In the genomic region with DNA sequence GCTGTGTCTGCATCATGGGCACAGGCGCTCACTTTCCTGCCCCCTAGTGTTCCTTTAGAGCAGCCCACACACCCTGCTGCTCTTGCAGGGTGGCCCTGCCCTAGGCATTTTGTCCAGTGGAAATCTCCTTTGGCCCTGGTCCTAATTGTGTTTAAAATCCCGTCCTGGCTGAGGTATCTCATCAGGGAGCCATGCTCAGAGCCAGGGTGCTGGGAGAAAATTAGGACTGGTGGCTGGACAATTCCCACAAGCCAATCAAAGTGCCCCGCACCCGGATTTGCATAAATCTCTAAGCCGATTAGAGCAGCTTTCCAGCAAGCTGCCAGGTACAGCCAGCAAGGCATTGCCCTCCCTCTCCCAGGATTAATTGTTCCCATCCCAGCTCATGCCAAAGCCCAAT, we compare ENCODE assay signal across 14 mouse cellular contexts.
DNase-seq lines count a peak whose midpoint lies in the region; ATAC-seq and TF ChIP-seq lines count a peak whose summit lies in the region.
"Had no signal": no experiment of that assay in that cellular context is flagged by ENCODE, and none has a peak within 500 bp of the region (broad histone marks: within the 10 kb centered on the region; RNA-seq: fewer than 3 reads in every experiment).

No protein-coding gene starts in this region.

- H3K27me3 ChIP-seq in E14TG2a.4 (ENCODE audit: insufficient read depth, low read length), result peaks cover 53% of the 10 kb centered on the region
- H3K27me3 ChIP-seq in forebrain, embryonic 12.5 days, result peaks cover 35% of the 10 kb centered on the region
- no peaks in the 10 kb centered on the region for H3K27me3 ChIP-seq in midbrain, embryonic 14.5 days (ENCODE audit: control insufficient read depth, insufficient read depth, low read length)
- H3K27me3 ChIP-seq: liver, embryonic 13.5 days; Patski had no signal

- H3K36me3 ChIP-seq in E14TG2a.4 (ENCODE audit: insufficient read depth, low read length), result no peaks in the 10 kb centered on the region
- H3K36me3 ChIP-seq in forebrain, embryonic 12.5 days (replicated peaks), result no peaks in the 10 kb centered on the region
- H3K36me3 ChIP-seq in midbrain, embryonic 14.5 days (ENCODE audit: control insufficient read depth, insufficient read depth, low read length), result no peaks in the 10 kb centered on the region
- H3K36me3 ChIP-seq: heart, embryonic 10.5 days; liver, embryonic 13.5 days had no signal

- H3K9ac ChIP-seq in forebrain, embryonic 12.5 days, result no peak overlapping the region
- no peak overlapping the region for H3K9ac ChIP-seq in midbrain, embryonic 14.5 days (replicated peaks; ENCODE audit: low read length)
- H3K9ac ChIP-seq: liver, embryonic 13.5 days had no signal

- no peak for DNase-seq in gastrocnemius, adult 2 months
- DNase-seq in gastrocnemius, postnatal 36 days, result no peak
- peak; percentile 80 for DNase-seq in midbrain, embryonic 14.5 days
- DNase-seq in frontal cortex, postnatal 14 days (ENCODE audit: low spot score in 2 of 2), result no peak
- DNase-seq in adrenal gland, postnatal 4 days (ENCODE audit: low spot score in 2 of 2), result no peak
- no peak for DNase-seq in thymus, adult 18-20 months
- DNase-seq: adrenal gland, postnatal 10 days; kidney, postnatal 25 days; liver, embryonic 13.5 days had no signal

- no peak overlapping the region for H3K27ac ChIP-seq in gastrocnemius, adult 2 months
- H3K27ac ChIP-seq in forebrain, embryonic 12.5 days, result no peak overlapping the region
- peak overlapping the region; percentile 55; the same call in 1 of the 2 replicates for H3K27ac ChIP-seq in midbrain, embryonic 14.5 days (replicated peaks; ENCODE audit: low read depth, low read length)
- H3K27ac ChIP-seq: heart, embryonic 10.5 days; liver, embryonic 13.5 days; macrophage had no signal

- ATAC-seq in forebrain, embryonic 12.5 days (ENCODE audit: low FRiP score), result peak; percentile 53
- peak; percentile 44 for ATAC-seq in midbrain, embryonic 14.5 days (ENCODE audit: low FRiP score, low TSS enrichment)
- ATAC-seq: Patski had no signal

- peaks cover 30% of the 10 kb centered on the region for H3K4me1 ChIP-seq in E14TG2a.4 (replicated peaks; ENCODE audit: low read depth, low read length)
- peaks cover 34% of the 10 kb centered on the region for H3K4me1 ChIP-seq in forebrain, embryonic 12.5 days
- peaks cover 33% of the 10 kb centered on the region for H3K4me1 ChIP-seq in midbrain, embryonic 14.5 days (ENCODE audit: control insufficient read depth, insufficient read depth, low read length)
- H3K4me1 ChIP-seq: heart, embryonic 10.5 days; liver, embryonic 13.5 days had no signal

- 0 out of 2 replicates have a peak, but pooled peaks have one; percentile 18 for TF ChIP-seq CTCF in gastrocnemius, adult 2 months (IDR thresholded peaks at IDR 0.05)
- TF ChIP-seq CTCF in E14TG2a.4 (conservative IDR thresholded peaks at IDR 0.05; ENCODE audit: low read length), result peak; percentile 11; the same call in 1 of the 2 replicates

- intact Hi-C loops in gastrocnemius, adult 2 months (cut with DNase I), result no loop called here
- intact Hi-C loops in gastrocnemius, postnatal 36 days (cut with DNase I), result no loop called here

- H3K4me2 ChIP-seq in forebrain, embryonic 12.5 days, result no peak overlapping the region
- H3K4me2 ChIP-seq in midbrain, embryonic 14.5 days (ENCODE audit: low read length), result no peak overlapping the region
- H3K4me2 ChIP-seq: liver, embryonic 13.5 days had no signal

- no peaks in the 10 kb centered on the region for H3K9me3 ChIP-seq in E14TG2a.4 (ENCODE audit: low read length)
- no peaks in the 10 kb centered on the region for H3K9me3 ChIP-seq in forebrain, embryonic 12.5 days
- no peaks in the 10 kb centered on the region for H3K9me3 ChIP-seq in midbrain, embryonic 14.5 days (ENCODE audit: control insufficient read depth, low read length)
- H3K9me3 ChIP-seq: heart, embryonic 10.5 days; liver, embryonic 13.5 days had no signal

- WGBS in forebrain, embryonic 12.5 days, result 3% methylated on average over 5 of the region's 5 CpGs
- WGBS in midbrain, embryonic 14.5 days, result 7% methylated on average over 5 of the region's 5 CpGs

- H3K4me3 ChIP-seq in gastrocnemius, adult 2 months, result no peak overlapping the region
- no peak overlapping the region for H3K4me3 ChIP-seq in E14TG2a.4 (replicated peaks; ENCODE audit: low read length)
- H3K4me3 ChIP-seq in forebrain, embryonic 12.5 days (replicated peaks), result no peak overlapping the region
- H3K4me3 ChIP-seq in midbrain, embryonic 14.5 days (replicated peaks; ENCODE audit: low read depth, low read length), result no peak overlapping the region
- H3K4me3 ChIP-seq: heart, embryonic 10.5 days; liver, embryonic 13.5 days had no signal
